Mouse (Mus musculus): Measurements from ENCODE around the gene Gm3043. TPM values are rescaled to one million over a fixed set of nuclear protein-coding genes. Genes with fewer than 3 reads are reported as not detected.
"Not testable (repeated sequence)": the region's sequence is repeated elsewhere in the genome, so short reads cannot be mapped to it uniquely, and the experiment has no call there.

Gm3043 gene
- polyA plus RNA-seq (2011; ENCODE audit: insufficient read depth, insufficient read length, low read depth, missing spikeins) = not detected in 2 replicates

GRCm38 (mm10) chr14:3688483-3688882, at the start of gene Gm3043:
TSS of gene Gm3043 (plus strand) at chr14:3688783.
- not testable (repeated sequence) for H3K27me3 ChIP-seq (ENCODE audit: control insufficient read depth, insufficient read depth, low read length, poor library complexity, severe bottlenecking); H3K9ac ChIP-seq (ENCODE audit: low read depth, poor library complexity, severe bottlenecking); H3K4me3 ChIP-seq (ENCODE audit: low read depth, low read length); H3K27ac ChIP-seq (ENCODE audit: insufficient read depth, low read length); H3K9me3 ChIP-seq (replicated peaks; ENCODE audit: control insufficient read depth, insufficient read depth, low read length, poor library complexity, severe bottlenecking); H3K36me3 ChIP-seq (ENCODE audit: control insufficient read depth, insufficient read depth, low read length, poor library complexity, severe bottlenecking); H3K4me1 ChIP-seq (ENCODE audit: control insufficient read depth, insufficient read depth, low read length)

DNA sequence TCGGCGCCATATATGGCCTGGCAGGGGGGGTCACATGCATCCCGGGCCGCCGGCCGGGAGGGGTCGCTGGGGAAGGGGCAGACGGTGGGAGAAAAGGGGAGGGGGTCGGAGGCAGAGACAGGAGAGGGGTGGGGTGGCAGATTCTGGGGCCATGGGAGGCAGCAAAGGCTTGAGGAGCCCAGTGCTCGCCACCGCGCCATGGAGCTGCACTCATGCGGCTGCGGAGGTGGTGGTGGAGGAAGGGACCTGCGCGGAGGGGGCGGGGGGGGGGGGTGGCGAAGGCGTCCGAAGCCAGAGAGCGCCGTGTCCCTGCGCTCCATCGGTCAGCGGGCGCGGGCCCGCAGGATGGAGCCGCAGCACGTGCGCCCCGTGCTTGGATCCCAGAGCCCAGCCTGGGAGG, 36.9 kb upstream of the Gm3043 start, which contains the start of gene Gm3020:
Gene Gm3020 (plus strand): TSS at position 301 of the 400 bp plus-strand sequence.
- not testable (repeated sequence) for H3K27ac ChIP-seq (ENCODE audit: insufficient read depth, low read length); H3K4me1 ChIP-seq (ENCODE audit: control insufficient read depth, insufficient read depth, low read length); H3K36me3 ChIP-seq (ENCODE audit: control insufficient read depth, insufficient read depth, low read length, poor library complexity, severe bottlenecking)

More for the DNA sequence above, 36.9 kb upstream of the Gm3043 start, which contains the start of gene Gm3020:
- not testable (repeated sequence) for H3K9ac ChIP-seq (ENCODE audit: low read depth, poor library complexity, severe bottlenecking); H3K4me3 ChIP-seq (ENCODE audit: low read depth, low read length); H3K27me3 ChIP-seq (ENCODE audit: control insufficient read depth, insufficient read depth, low read length, poor library complexity, severe bottlenecking); H3K9me3 ChIP-seq (replicated peaks; ENCODE audit: control insufficient read depth, insufficient read depth, low read length, poor library complexity, severe bottlenecking)

Other genes starting within 250 kb of the Gm3043 start
- gene Gm10408, start 239.4 kb upstream of the Gm3043 start, polyA plus RNA-seq (2011; ENCODE audit: insufficient read depth, insufficient read length, low read depth, missing spikeins) = not detected in 2 replicates
- not detected in 2 replicates for gene Gm3012, start 54.3 kb upstream of the Gm3043 start, polyA plus RNA-seq (2011; ENCODE audit: insufficient read depth, insufficient read length, low read depth, missing spikeins)
- gene Gm3020, start 36.8 kb upstream of the Gm3043 start, polyA plus RNA-seq (2011; ENCODE audit: insufficient read depth, insufficient read length, low read depth, missing spikeins) = not detected in 2 replicates
- gene Gm3002, start 121.3 kb downstream of the Gm3043 start, polyA plus RNA-seq (2011; ENCODE audit: insufficient read depth, insufficient read length, low read depth, missing spikeins) = 0.99 TPM in 1 of 2 replicates, not detected in the other
- not detected in 2 replicates for gene Gm3033, start 157.5 kb downstream of the Gm3043 start, polyA plus RNA-seq (2011; ENCODE audit: insufficient read depth, insufficient read length, low read depth, missing spikeins)
- gene Gm2916, start 195.4 kb downstream of the Gm3043 start, polyA plus RNA-seq (2011; ENCODE audit: insufficient read depth, insufficient read length, low read depth, missing spikeins) = not detected in 2 replicates
- gene Gm3029, start 243.0 kb downstream of the Gm3043 start, polyA plus RNA-seq (2011; ENCODE audit: insufficient read depth, insufficient read length, low read depth, missing spikeins) = not detected in 2 replicates

All from ES-Bruce4 (cell line).